Mouse (Mus musculus): ENCODE measurements around the gene Crlf1. TPM values are rescaled to one million over a fixed set of nuclear protein-coding genes. Genes with fewer than 3 reads are reported as not detected.

The Crlf1 gene
- total RNA-seq, 2 experiments from 2014 or later = not detected

DNA sequence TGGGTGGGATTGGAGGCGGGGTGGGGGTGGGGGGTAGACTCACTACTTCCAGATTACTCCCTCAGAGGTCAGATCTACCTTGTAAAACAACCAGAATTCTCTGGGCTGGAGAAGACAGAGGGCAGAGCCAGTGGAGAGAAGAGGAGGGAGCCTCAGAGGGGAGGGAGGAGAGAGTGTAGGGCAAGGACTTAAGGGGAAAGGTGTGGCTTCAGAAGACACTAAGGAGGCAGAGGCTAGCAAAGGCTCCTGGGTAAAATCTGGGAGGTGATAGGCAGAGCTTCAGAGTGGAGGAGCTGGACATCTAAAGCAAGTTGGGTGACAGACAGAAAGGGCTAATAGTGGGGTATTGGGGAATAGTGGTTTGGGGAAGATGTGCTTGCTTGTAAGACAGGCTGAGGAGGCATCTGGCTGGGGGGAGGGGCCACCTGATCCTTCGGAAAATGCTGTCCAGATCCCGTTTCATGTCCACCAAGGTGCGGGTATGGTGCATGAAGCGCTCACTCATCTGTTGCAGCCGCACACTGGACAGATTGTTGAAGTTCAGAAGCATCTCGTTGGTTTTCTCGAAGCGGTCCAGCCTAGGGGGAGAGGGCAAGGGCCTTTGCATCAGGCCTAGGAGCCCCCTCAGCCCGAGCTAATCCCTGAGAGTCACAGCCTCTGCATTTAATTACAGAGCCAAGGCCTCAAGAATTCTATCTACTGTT lies 25.1 kb downstream of the Crlf1 start:
- 0 out of 2 replicates have a peak, but pooled peaks have one; percentile 27 for ATAC-seq (replicated peaks; ENCODE audit: poor library complexity)

DNA sequence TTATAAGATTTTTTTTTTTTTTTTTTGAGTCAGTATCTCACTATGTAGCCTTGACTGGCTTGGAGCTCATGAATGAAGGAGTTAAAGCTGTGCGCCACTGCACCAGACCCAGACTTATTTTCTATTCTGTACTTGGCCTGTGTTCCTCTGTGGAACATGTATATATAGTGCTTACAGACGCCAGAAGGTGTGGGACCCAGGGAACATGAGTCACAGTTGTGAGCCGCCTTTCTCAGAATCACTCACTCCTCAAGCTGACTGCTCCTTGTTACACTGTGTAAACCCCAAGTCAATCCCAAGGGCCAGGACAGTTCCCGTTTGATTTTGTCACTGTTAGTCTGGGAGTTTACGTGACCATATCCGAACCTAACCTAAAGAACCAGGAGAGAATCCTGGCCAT lies 26.1 kb downstream of the Crlf1 start:
- no peak for ATAC-seq (replicated peaks; ENCODE audit: poor library complexity)

DNA sequence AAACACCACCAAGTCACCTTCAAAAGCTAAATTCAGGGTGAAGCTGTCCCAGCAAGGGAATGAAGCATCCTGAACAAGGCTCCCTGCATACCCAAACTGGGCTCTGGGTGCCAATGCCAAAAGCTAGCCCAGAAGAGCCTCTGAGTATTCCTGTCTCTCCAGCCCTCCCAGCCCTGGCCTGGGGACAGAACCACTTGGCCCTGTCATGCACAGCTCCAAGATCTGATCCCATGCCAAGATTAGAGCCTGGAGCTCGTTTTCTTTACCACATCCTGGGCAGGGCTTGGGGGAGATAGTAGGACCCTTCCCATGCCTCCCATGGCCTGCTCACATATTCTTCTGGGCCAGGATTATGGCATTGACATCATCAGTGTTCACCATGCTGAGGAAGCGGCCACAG lies 26.6 kb downstream of the Crlf1 start:
- no peak for ATAC-seq (replicated peaks; ENCODE audit: poor library complexity)

DNA sequence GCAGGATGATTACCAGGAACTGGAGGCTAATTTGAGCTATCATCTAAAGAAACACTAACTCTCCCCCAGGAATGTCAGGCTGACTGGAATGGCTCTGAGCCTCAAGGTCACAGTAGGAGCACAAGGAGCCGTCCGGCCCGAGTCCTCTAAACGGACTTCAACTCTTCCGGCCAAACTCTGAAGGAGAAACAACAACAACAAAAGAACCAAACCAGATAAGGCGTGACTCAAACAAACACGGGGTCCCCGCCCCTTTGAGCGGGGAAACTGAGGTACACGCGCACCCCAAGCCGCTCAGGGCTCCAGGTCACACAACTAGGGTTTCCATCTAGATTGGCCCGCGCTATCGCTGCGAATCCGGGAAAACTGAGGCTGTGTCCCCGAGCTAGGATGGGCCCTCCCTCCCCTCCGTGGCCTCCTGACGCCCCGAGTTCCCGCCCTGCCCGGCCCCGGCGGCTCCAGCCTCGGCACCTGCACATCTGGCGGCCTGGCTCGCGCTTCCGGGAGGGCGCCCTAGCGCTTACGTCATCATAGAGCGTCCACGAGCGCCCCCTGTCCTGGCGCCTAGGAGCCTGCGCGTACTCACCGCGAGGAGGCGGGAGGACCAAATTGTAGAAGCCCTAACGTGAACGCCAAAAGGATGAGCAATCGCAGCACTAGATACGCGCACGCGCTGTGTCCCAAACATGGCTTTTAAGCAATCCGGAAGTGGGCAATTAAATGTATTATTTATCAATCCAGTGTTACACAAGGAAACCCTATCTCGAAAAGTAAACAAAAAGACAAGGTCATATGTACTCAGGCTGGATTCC lies 29.8 kb downstream of the Crlf1 start:
- peak; percentile 90 for ATAC-seq (replicated peaks; ENCODE audit: poor library complexity)

DNA sequence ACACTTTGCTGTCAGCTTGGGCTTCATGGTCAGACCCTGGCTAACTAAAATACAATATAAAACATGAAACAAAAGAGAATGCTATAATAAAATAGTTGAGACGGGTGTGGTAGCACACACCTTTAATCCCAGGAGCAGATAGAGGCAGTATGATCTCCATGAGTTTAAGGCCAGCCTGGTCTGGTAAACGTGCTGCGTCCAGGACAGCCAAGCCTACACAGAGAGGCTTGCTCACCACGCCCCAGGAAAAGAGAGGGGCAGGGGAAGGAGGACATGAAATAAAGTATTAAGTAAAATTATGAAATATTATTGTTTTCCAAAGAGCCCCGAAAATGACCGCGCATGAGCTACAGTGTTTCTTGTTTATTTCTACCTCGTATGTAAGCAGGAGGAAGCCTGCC lies 34.2 kb downstream of the Crlf1 start:
- ATAC-seq (replicated peaks; ENCODE audit: poor library complexity) = no peak

DNA sequence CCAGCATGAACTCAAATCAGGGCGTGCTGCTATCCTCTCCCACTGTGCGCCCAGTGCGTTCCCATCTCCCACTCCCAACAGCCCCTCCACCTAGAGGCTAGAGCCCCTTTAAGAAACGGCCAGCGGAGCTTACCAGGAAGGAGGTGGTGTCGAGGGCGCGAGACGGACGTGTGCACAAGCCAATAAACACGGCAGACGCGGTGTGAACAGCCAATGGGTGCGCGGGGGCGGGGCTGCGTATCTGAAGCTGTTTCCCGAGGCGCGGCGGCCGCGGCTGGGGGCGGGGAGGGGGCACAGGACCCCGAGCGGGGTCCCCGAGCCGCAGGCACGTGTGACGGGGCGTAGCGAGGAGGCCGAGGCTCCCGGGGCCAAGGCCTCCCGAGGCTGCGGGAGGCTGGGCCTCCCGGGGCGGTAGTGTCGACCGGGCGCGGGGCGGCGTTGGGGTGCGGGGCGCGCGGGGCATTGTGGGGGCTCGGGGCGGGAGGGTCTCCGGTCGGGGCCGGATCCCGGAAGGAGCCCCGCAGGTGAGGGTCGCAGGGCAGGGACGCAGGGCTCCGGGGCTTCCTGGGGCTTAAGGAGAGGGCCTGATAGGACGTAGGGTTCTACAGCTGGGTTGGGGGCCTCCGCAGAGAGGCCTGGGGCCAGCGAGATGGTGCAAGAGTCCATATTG lies 34.7 kb downstream of the Crlf1 start, which contains the start of the genes Fkbp8 and Kxd1:
TSS of gene Fkbp8 (plus strand) at position 213 of the 670 bp plus-strand sequence.
TSS of gene Kxd1 (minus strand) at position 445 of the 670 bp plus-strand sequence.
- ATAC-seq (replicated peaks; ENCODE audit: poor library complexity) = peak; percentile 82

DNA sequence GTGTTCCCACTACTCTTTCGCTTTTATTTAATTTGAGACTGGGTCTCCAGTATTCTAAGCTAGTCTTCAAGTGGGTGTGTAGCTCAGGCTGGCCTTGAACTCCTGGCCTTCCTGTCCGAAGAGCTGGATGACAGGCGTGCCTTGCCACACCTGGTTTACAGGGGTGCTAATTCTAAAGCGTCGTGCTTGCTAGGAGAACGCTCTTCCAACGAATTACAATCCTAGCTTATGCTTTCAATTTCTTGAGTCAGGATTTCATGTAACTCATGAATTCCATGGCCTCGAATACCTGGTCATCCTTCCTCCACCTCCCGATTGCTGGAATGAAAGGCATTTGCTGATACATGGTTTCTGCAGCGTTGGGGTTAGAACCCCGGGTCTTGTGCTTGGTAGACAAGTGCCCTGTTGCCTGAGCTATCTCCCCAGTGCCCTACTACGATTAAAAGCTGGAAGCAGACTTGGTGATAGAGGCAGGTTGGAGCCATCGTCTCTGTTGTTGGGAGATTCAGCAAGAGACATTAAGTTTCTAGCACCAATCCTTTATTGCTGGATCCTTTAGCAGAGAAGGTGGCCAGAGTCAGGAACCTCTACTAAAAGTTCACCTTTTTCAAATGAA lies 35.3 kb downstream of the Crlf1 start:
- no peak for ATAC-seq (replicated peaks; ENCODE audit: poor library complexity)

DNA sequence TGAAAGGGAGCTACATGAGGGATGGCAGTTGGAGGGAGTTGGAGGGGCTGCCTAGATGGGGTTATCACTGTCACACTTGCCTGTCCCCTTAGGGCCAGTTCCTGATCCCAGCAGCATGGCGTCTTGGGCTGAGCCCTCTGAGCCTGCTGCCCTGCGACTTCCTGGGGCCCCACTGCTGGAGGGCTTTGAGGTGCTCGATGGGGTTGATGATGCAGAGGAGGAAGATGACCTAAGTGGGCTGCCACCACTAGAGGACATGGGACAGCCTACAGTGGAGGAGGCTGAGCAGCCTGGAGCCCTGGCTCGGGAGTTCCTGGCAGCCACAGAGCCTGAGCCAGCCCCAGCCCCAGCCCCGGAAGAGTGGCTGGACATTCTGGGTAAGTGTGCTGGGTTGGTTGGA lies 36.3 kb downstream of the Crlf1 start:
- no peak for ATAC-seq (replicated peaks; ENCODE audit: poor library complexity)

DNA sequence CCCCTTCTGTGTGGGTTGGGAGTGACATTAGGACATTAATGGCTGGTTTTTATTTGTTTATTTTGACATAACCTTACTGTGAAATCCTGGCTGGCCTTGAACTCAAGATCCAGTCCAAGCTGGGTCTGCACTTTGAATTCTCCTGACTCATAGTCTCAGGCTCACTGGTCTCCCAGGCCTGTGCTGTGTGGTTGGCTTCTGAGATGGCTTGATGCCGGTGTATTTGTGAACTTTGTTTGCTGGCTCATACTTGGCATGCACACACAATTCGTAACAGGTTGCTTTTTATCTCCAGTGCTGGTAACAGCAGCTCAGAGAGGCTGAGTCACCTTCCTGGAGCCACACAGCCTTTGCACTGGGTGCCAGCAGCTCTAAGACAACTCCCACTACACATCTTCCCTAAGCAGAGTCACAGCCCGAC lies 36.8 kb downstream of the Crlf1 start:
- ATAC-seq (replicated peaks; ENCODE audit: poor library complexity) = no peak

DNA sequence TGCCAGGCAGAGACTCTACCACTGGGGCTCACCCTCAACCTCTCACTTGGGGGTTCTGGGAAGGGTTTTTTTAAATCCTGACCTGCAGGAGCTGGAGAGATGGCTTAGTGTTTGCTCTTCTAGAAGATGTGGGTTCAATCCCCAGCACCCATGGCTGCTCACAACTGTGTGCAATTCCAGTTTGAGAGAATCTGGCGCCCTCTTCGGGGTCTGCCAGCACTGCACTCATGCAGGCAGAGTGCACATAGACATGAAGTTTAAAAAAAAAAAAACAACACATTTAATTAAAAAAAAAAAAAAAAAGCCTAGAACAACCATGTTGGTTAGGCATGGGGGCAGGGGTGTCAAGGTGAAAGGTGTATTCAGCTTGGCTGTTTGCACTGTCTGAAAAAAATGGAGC lies 37.4 kb downstream of the Crlf1 start:
- ATAC-seq (replicated peaks; ENCODE audit: poor library complexity) = no peak

DNA sequence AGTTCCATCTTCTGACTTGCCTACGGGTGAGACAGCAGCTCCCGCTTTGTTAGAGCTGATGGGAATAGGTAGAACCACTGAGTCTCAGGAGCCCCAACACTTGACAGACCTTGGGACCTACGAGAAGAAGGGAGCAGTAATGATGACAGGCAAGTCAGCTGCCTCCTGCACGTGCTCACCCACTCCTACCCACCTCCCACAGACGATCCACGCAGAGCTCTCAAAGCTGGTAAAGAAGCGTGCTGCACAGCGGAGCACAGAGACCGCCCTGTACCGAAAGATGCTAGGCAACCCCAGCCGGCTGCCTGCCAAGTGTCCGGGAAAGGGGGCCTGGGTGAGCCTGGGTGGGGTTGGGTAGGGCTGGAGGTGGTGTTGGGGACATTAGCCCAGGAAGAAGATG lies 41.3 kb downstream of the Crlf1 start:
- no peak for ATAC-seq (replicated peaks; ENCODE audit: poor library complexity)

DNA sequence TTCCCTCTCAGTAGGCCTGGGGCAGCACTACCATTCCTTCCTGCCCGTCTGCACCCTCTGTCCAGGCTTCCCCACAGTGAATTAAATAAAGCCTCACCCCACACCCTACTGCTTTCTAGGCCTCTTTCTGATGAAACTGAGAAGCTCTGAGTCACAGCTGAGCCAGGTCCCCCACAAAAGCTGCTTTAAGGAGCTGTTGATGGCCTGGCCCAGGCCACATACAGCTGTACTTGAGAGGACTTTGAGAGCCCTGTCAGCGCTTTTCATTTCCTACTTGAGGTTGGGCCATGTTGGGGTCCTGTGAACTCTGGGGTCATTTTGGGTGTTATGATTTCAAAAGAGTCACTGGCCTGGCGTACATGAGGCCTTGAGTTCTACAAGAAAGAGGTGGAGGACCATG lies 42.3 kb downstream of the Crlf1 start:
- no peak for ATAC-seq (replicated peaks; ENCODE audit: poor library complexity)

DNA sequence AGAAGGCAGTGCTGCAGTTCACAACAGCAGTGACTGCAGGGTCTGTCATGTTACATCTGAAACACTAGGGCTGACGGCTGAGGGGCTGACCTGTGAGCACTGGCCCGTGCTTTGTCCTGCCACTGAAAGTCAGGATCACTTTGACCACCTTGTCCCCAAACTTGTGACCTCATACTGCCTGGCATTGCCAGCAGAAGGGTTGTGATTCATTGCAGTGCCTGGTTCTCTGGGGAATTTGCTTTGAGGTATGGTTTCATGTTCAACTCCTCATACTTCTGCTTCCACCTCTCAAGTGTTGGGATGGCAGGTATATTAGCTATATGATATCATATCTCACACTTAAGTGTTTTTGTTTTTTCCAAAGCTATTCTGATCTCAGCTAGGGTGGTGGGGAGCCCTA lies 42.7 kb downstream of the Crlf1 start:
- no peak for ATAC-seq (replicated peaks; ENCODE audit: poor library complexity)

DNA sequence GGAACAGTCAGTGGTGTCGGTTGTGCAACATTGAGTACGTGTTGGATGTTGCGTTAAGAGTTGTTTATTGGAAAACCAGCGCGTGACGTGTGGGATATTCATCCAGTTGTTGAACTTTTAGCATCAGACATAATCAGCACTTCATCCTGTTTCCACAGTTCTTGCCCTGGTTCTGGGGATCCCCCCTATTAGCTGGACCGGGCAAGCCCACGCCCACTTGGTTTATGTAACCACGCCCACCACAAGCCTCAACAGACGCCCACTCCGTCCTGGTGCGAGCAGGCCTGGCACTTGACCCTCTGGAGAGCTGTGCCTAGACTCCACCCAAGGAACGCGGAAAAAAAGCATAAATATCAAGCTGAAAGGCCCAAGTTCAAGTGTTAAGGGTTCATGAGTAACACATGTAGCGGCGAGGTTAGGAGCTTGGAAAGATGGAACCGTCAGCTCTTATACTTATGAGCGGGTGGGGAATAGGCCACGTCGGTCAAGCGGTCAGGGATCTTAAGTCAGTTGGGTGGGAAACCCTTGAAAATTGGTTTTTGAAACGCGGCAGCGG lies 45.1 kb downstream of the Crlf1 start:
- peak; percentile 12; the same call in 1 of the 2 replicates for ATAC-seq (replicated peaks; ENCODE audit: poor library complexity)

DNA sequence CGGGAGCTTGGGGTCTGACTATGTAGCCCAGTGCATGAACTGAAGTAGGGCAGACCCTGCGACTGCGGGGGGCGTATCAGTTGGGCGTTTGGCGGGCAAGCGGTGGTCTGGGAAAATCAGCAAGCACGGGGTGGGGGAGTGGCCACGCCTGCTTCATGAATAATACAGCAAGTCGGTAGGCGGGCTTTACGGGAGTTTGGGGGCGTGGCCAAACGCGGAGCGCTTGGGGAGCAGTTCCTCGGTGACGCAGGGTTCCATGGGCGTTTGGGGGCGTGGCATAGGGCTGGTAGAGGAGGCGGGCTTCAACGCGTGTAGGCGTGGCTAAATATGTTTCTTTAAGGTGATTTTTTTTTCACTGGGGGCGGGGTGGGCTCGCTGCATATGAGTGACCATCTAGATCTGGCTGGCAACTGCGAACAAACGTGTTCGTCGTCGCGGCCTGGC lies 45.7 kb downstream of the Crlf1 start:
- peak; percentile 75 for ATAC-seq (replicated peaks; ENCODE audit: poor library complexity)

DNA sequence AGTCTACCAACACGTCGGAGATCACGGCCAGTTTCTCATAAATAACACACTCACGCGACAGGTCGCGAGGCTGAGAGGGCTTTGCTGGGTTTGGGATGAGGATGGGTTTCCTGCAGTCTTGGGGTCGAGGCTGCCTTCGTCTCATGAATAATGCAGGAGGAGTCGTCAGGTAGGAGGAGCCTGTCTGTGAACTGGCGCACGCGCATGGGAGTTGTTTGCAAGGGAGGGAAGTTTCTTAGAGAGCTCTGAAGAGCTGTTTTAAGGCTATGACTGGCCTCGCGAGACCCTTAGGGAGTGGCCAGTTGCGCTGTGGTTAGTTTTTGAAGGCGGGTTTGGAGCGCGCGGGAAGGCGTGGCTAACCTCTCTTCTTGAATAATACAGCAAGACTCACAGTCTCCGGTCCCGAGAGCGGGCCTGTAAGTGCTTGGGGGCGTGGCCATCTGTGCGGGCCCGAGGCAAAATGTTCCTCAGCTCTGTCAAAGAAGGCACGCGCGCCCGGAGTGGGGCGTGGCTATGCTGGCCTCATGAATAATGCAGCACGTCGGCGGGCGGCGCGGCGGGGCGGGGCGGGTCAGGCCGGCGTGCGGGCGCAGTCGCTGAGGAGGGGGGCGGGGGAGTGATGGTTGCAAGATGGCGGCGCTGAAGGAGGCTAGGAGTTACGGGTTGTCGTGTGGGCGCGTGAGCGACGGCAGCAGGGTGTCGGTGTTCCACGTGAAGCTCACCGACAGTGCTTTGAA lies 46.3 kb downstream of the Crlf1 start, which contains the start of gene Ell:
TSS of gene Ell (plus strand) at position 381 of the 737 bp plus-strand sequence.
- ATAC-seq (replicated peaks; ENCODE audit: poor library complexity) = peak; percentile 67

DNA sequence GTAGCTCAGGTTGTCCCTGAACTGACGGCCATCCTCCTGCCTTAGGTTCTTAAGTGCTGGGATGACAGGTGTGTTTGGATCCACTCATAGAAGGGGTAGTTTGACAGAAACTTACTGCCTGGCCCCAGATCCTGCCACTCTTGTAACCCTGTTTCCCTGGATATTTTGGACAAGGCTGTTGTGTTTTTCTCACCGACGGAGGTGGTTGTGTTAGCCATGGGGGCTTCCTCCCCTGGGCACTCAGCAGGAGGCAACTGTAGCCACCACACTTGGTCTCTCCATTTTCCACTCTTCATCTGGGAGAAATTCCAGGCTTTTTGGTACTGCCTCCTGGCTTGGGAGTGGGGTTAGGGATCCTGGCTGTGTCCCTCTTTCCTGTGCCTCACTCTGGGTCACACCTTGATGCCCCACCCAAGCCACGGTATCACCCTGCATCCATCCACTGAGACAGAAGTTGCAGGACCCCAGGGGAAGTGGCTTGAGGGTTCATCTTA lies 47.1 kb downstream of the Crlf1 start:
- no peak for ATAC-seq (replicated peaks; ENCODE audit: poor library complexity)

DNA sequence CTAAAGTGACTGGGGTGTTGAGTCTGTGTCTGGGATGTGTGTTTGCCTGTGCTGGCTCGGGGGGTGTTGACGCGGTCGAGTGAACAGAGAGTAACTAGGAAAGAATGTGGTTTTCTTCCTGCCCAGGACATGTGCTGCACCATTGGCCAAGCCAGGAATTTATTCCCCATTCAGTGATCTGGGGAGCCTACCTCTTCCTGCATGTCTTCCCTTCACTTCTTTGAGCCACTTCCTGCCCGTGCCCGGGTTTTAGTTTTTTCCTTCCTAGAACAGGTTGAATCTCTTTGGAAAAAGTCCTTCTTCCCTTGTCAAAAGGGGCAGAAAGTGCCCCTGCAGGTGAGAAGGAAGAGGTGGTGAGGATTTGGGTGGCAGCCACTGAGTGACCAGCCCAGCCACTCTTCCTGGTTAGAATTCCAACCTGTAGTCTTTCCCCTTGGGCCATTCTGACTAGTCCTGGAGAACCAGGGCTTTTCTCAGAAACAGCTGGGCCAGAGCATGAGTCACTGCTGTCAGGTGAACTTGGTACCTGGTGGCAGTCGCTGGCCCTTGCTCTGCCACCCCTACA lies 47.6 kb downstream of the Crlf1 start:
- ATAC-seq (replicated peaks; ENCODE audit: poor library complexity) = no peak

DNA sequence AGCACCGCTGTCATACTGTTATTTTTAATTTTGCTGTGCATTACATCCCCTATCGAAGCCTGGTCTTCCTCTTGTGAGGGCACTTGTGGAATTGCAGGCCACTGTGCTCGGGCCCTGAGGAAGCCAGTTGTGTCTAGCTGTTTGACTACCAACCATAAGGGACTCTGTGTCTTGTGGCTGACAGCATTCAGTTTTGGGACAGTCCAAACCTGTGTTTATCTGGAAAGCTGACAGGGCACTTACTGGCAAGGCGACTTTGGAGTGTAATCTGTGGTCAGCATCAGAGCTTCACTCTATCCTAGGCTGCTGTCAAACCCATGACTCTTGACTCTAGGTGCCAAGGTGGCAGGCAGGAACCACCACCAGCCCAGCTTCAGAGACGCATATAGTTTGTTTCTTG lies 48.1 kb downstream of the Crlf1 start:
- ATAC-seq (replicated peaks; ENCODE audit: poor library complexity) = no peak

All from megakaryocyte progenitor cell, adult 5-6 weeks (primary cell).